In the genomic region with DNA sequence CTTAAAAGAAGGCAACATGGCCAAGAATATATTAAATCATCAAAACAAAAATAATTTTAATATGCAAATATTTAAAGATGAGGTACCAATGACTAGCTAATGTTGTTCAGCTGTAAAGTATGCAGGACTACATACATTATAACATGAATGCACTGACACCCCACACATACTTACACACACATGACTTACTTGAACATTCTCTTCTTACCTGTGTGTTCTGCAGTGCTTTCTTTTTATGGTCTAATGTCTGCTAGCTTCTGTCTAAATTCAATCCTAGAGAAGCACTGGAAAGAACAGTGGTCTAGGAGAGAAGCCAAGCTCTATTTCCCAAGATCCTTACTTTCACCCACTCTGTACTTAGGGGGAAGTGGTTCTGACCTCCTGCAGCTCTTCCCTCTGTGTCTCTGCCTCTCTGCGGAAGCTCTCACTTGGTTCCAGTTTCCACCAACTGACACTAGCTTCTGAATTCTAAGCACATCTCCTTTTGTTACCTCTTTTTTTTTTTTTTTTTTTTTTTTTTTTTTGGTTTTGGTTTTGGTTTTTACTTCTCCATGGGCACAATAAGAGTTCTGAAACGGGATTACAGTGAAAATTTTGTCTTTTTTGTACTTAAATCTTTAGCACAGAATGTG, we compare ENCODE assay signal across 19 mouse cellular contexts.
DNase-seq lines count a peak whose midpoint lies in the region; ATAC-seq and TF ChIP-seq lines count a peak whose summit lies in the region.
"Had no signal": no experiment of that assay in that cellular context is flagged by ENCODE, and none has a peak within 500 bp of the region (broad histone marks: within the 10 kb centered on the region; RNA-seq: fewer than 3 reads in every experiment).

No protein-coding gene starts in this region.

- no peak overlapping the region for H3K4me2 ChIP-seq in hindbrain, embryonic 11.5 days (replicated peaks; ENCODE audit: low read depth, low read length)
- H3K4me2 ChIP-seq in intestine, postnatal 0 days (replicated peaks; ENCODE audit: low read depth) = no peak overlapping the region
- H3K4me2 ChIP-seq: neural tube, embryonic 15.5 days had no signal

- no peak overlapping the region for H3K27ac ChIP-seq in hindbrain, embryonic 11.5 days (ENCODE audit: low read depth, low read length)
- H3K27ac ChIP-seq in intestine, postnatal 0 days (ENCODE audit: low read depth, low read length) = no peak overlapping the region
- H3K27ac ChIP-seq: embryonic facial prominence, embryonic 10.5 days; gastrocnemius, adult 2 months; heart, adult 2 months; kidney, postnatal 0 days; liver, embryonic 14.5 days; neural tube, embryonic 15.5 days had no signal

- TF ChIP-seq CTCF in intestine, postnatal 0 days (IDR thresholded peaks at IDR 0.05; ENCODE audit: low read depth) = no peak

- intact Hi-C loops in heart, postnatal 14 days (cut with DNase I) = no loop called here

- no peaks in the 10 kb centered on the region for H3K36me3 ChIP-seq in hindbrain, embryonic 11.5 days (ENCODE audit: control insufficient read depth, insufficient read depth, low read length)
- no peaks in the 10 kb centered on the region for H3K36me3 ChIP-seq in intestine, postnatal 0 days (ENCODE audit: control insufficient read depth, insufficient read depth)
- H3K36me3 ChIP-seq: embryonic facial prominence, embryonic 10.5 days; neural tube, embryonic 15.5 days had no signal

- no peaks in the 10 kb centered on the region for H3K4me1 ChIP-seq in hindbrain, embryonic 11.5 days (replicated peaks; ENCODE audit: control insufficient read depth, insufficient read depth, low read length)
- H3K4me1 ChIP-seq in intestine, postnatal 0 days (replicated peaks; ENCODE audit: control insufficient read depth, insufficient read depth, low read length) = no peaks in the 10 kb centered on the region
- H3K4me1 ChIP-seq: embryonic facial prominence, embryonic 10.5 days; neural tube, embryonic 15.5 days had no signal

- H3K9ac ChIP-seq in hindbrain, embryonic 11.5 days (ENCODE audit: low read depth, low read length) = no peak overlapping the region
- no peak overlapping the region for H3K9ac ChIP-seq in intestine, postnatal 0 days (ENCODE audit: low read depth, low read length)
- H3K9ac ChIP-seq: liver, embryonic 14.5 days; neural tube, embryonic 15.5 days had no signal

- H3K9me3 ChIP-seq in hindbrain, embryonic 11.5 days (ENCODE audit: control insufficient read depth, low read length) = no peaks in the 10 kb centered on the region
- no peaks in the 10 kb centered on the region for H3K9me3 ChIP-seq in intestine, postnatal 0 days (ENCODE audit: control insufficient read depth)
- H3K9me3 ChIP-seq: embryonic facial prominence, embryonic 10.5 days; neural tube, embryonic 15.5 days had no signal

- WGBS in hindbrain, embryonic 11.5 days = 80% methylated on average over 2 of the region's 2 CpGs
- 71% methylated on average over 2 of the region's 2 CpGs for WGBS in intestine, postnatal 0 days

- peak; percentile 93 for DNase-seq in heart, adult 11 months
- DNase-seq in heart, postnatal 14 days = no peak
- peak; percentile 31 for DNase-seq in lung, postnatal 36 days
- no peak for DNase-seq in lung, postnatal 10 days
- peak; percentile 37 for DNase-seq in skeletal muscle tissue, adult 2 months (ENCODE audit: low read depth, low spot score)
- no peak for DNase-seq in hindbrain, embryonic 11.5 days (ENCODE audit: low spot score)
- DNase-seq: adrenal gland, adult 8-10 months; cerebellum, postnatal 10 days; gastrocnemius, adult 2 months; thymus, adult 18-20 months had no signal

- no peaks in the 10 kb centered on the region for H3K27me3 ChIP-seq in hindbrain, embryonic 11.5 days (ENCODE audit: control insufficient read depth, insufficient read depth, low read length)
- H3K27me3 ChIP-seq in intestine, postnatal 0 days (replicated peaks; ENCODE audit: control insufficient read depth, insufficient read depth, low read length) = no peaks in the 10 kb centered on the region
- H3K27me3 ChIP-seq: neural tube, embryonic 15.5 days had no signal

- no peak overlapping the region for H3K4me3 ChIP-seq in hindbrain, embryonic 11.5 days (ENCODE audit: low read depth, low read length)
- H3K4me3 ChIP-seq in intestine, postnatal 0 days (ENCODE audit: low read depth, low read length) = no peak overlapping the region
- H3K4me3 ChIP-seq: embryonic facial prominence, embryonic 10.5 days; erythroblast, embryonic 14.5 days; gastrocnemius, adult 2 months; heart, adult 2 months; neural tube, embryonic 15.5 days had no signal

- peak; percentile 74 to 87 for ATAC-seq in hematopoietic stem cell, adult 5-6 weeks (replicated peaks in 1 of 2; ENCODE audit: insufficient read depth in 1 of 2, low FRiP score in 2 of 2, low TSS enrichment in 1 of 2, low read depth in 1 of 2, poor library complexity in 2 of 2, severe bottlenecking in 2 of 2)
- ATAC-seq in hindbrain, embryonic 11.5 days (ENCODE audit: low FRiP score) = no peak
- ATAC-seq in intestine, postnatal 0 days = no peak
- ATAC-seq: forebrain, embryonic 16.5 days had no signal

Comparison
In these comparisons a context has a peak if more than half of its experiments do, and no peak if none do; other contexts are left out.
1. DNase-seq: peak in heart, adult 11 months (single experiment), lung, postnatal 36 days (single experiment) and skeletal muscle tissue, adult 2 months (single experiment); none in heart, postnatal 14 days (0 of 2), lung, postnatal 10 days (single experiment) and hindbrain, embryonic 11.5 days (single experiment).
2. ATAC-seq: peak in hematopoietic stem cell, adult 5-6 weeks (2 of 2); none in hindbrain, embryonic 11.5 days (single experiment) and intestine, postnatal 0 days (single experiment).